Mouse (Mus musculus): ENCODE measurements at regions not wholly inside any gene's neighbourhood (a gene's known extent, or its start where the extent isn't known, plus 50 kb on each side); places are given as distances from the start of the nearest gene placed in this dataset.

DNA sequence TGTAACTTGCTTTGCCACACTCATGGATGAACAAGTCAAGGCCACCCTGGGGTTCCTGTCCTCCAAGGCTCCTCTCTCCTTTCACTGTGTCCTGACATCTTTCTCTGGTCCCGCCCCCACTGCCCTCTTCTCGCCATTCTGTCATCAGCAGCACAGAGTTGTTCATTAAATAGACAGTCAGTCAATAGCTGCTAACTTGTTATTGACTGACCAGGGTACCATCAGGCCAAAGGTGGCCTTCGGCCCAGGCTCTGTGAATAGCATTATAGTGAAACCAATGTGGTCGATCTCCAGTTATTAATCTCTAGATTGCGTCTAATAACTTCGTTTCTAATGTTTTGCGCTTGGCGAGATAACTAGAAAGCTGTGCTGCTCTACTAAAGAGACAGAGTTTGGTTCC is 122.1 kb upstream of the Mrps10 start:
- TF ChIP-seq POLR2A (IDR thresholded peaks at IDR 0.05; ENCODE audit: extremely low read depth, insufficient read depth, low read length) (no peak), CTCF (IDR thresholded peaks at IDR 0.05; ENCODE audit: low read depth, low read length) (no peak)

Data from liver, adult 2 months (tissue).